Mouse (Mus musculus): ENCODE data around the gene Prim2. TPM values are rescaled to one million over a fixed set of nuclear protein-coding genes. Genes with fewer than 3 reads are reported as not detected.

Gene Prim2
- polyA plus RNA-seq, 1 experiment, result 38.4 TPM

DNA sequence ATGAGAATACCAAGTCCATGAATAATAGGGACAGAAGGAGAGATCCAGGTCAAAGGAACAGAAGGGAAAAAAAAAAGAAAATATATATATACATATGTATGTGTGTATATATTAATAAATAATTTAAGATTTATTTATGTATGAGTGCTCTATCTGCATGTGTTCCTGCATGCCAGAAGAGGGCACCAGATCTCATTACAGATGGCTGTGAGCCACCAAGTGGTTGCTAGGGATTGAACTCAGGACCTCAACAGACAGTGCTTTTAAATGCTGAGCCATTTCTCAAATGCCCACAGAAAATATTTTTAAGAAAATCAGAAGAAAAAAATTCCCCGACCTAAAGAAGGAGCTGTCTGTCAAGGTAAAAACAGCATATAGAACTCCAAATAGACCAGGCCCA lies 72.6 kb downstream of the Prim2 start:
- Histone ChIP-seq H3K9me3 (replicated peaks; ENCODE audit: control insufficient read depth, insufficient read depth, low read length, poor library complexity, severe bottlenecking) (no peaks in the 10 kb centered on the region), H3K36me3 (ENCODE audit: control insufficient read depth, insufficient read depth, low read length, poor library complexity, severe bottlenecking) (no peaks in the 10 kb centered on the region), H3K27ac (ENCODE audit: insufficient read depth, low read length) (no peak overlapping the region), H3K4me1 (ENCODE audit: control insufficient read depth, insufficient read depth, low read length) (no peaks in the 10 kb centered on the region), H3K27me3 (ENCODE audit: control insufficient read depth, insufficient read depth, low read length, poor library complexity, severe bottlenecking) (no peaks in the 10 kb centered on the region), H3K4me3 (ENCODE audit: low read depth, low read length) (no peak overlapping the region), H3K9ac (ENCODE audit: low read depth, poor library complexity, severe bottlenecking) (no peak overlapping the region)
- no peak for TF ChIP-seq POLR2A (IDR thresholded peaks at IDR 0.05; ENCODE audit: insufficient read depth, low read length)
- no peak for TF ChIP-seq CTCF (IDR thresholded peaks at IDR 0.05; ENCODE audit: low read depth, low read length)
- TF ChIP-seq EP300 (IDR thresholded peaks at IDR 0.05; ENCODE audit: insufficient read depth, low read depth, low read length), result no peak

DNA sequence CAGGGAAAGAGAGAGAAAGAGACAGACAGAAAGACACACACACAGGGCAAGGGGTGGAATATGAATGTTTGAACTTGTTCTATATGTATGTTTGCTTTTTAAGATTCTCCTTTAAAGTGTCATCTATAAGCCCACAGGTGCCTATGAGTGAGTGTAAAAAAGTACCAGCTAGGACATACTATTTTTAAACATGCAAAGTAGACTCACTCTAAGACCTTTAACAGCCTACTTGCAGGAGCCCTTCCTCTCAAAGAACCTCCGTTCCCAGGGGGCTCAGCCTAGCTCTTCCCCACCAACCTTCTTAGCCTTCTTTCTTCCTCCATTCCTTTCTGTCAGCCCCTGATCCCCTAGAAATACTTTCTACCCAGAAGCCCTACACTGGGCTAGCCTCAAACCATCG lies 73.7 kb downstream of the Prim2 start:
- H3K27ac ChIP-seq (ENCODE audit: insufficient read depth, low read length), result no peak overlapping the region
- no peaks in the 10 kb centered on the region for H3K9me3 ChIP-seq (replicated peaks; ENCODE audit: control insufficient read depth, insufficient read depth, low read length, poor library complexity, severe bottlenecking)
- no peak overlapping the region for H3K4me3 ChIP-seq (ENCODE audit: low read depth, low read length)
- no peak overlapping the region for H3K9ac ChIP-seq (ENCODE audit: low read depth, poor library complexity, severe bottlenecking)
- no peaks in the 10 kb centered on the region for H3K36me3 ChIP-seq (ENCODE audit: control insufficient read depth, insufficient read depth, low read length, poor library complexity, severe bottlenecking)
- H3K4me1 ChIP-seq (ENCODE audit: control insufficient read depth, insufficient read depth, low read length), result no peaks in the 10 kb centered on the region
- no peak for TF ChIP-seq POLR2A (IDR thresholded peaks at IDR 0.05; ENCODE audit: insufficient read depth, low read length)
- TF ChIP-seq EP300 (IDR thresholded peaks at IDR 0.05; ENCODE audit: insufficient read depth, low read depth, low read length), result no peak
- no peak for TF ChIP-seq CTCF (IDR thresholded peaks at IDR 0.05; ENCODE audit: low read depth, low read length)
- no peaks in the 10 kb centered on the region for H3K27me3 ChIP-seq (ENCODE audit: control insufficient read depth, insufficient read depth, low read length, poor library complexity, severe bottlenecking)

DNA sequence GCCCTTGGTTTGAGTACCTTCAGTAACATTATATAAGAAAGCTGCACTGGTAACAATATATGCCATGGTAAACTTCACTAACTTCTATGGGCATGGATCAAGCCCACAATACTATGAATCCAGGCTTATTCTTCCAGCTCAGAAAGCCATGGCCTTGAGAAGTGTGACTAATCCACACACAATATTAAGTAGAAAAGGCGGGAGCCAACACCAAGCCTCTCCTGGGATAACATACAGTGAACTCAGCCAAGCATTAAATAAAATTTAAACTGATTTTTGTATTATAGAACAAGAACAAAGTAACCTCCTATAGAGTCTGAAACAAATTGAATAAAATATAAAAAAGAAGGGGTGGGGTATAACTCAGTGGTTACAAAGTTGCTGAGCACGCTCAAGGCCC lies 74.6 kb downstream of the Prim2 start:
- H3K27me3 ChIP-seq (ENCODE audit: control insufficient read depth, insufficient read depth, low read length, poor library complexity, severe bottlenecking), result no peaks in the 10 kb centered on the region
- no peak overlapping the region for H3K27ac ChIP-seq (ENCODE audit: insufficient read depth, low read length)
- H3K4me3 ChIP-seq (ENCODE audit: low read depth, low read length), result no peak overlapping the region
- H3K9ac ChIP-seq (ENCODE audit: low read depth, poor library complexity, severe bottlenecking), result no peak overlapping the region
- no peaks in the 10 kb centered on the region for H3K9me3 ChIP-seq (replicated peaks; ENCODE audit: control insufficient read depth, insufficient read depth, low read length, poor library complexity, severe bottlenecking)
- no peaks in the 10 kb centered on the region for H3K4me1 ChIP-seq (ENCODE audit: control insufficient read depth, insufficient read depth, low read length)
- no peak for TF ChIP-seq POLR2A (IDR thresholded peaks at IDR 0.05; ENCODE audit: insufficient read depth, low read length)
- TF ChIP-seq CTCF (IDR thresholded peaks at IDR 0.05; ENCODE audit: low read depth, low read length), result no peak
- TF ChIP-seq EP300 (IDR thresholded peaks at IDR 0.05; ENCODE audit: insufficient read depth, low read depth, low read length), result no peak
- no peaks in the 10 kb centered on the region for H3K36me3 ChIP-seq (ENCODE audit: control insufficient read depth, insufficient read depth, low read length, poor library complexity, severe bottlenecking)

DNA sequence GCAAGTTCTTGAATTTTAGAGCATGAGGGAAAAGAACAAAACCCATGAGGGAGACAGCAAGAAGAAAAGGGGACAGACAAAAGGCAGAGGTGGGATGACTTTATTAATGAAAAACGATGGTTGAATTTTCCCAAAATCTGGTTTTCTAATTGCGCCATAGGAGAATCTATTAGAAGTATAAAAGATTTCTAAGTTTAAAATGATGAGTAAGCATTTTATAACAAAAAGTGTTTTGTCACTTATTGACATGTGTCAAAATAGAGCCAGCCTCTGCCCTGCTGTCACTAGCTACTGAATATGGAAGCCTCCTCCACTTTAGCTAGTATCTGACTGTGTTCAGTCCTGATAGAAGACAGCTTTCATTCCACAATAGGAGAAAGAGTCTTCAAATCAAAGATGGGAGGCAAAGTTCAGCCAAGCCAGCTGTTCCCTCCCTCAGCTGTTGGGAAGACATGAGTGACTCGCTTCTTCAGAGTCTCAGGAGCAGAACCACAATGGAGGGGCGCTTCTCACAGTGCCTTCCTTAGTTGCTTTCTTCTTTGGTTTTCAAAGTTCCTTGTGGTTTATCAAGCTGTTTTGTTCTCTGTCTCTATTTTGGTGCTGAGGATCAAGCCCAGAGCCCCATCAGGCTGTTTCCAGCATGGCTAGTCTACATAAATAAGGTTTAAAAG lies 75.7 kb downstream of the Prim2 start:
- H3K27me3 ChIP-seq (ENCODE audit: control insufficient read depth, insufficient read depth, low read length, poor library complexity, severe bottlenecking), result no peaks in the 10 kb centered on the region
- TF ChIP-seq EP300 (IDR thresholded peaks at IDR 0.05; ENCODE audit: insufficient read depth, low read depth, low read length) (no peak), CTCF (IDR thresholded peaks at IDR 0.05; ENCODE audit: low read depth, low read length) (no peak), POLR2A (IDR thresholded peaks at IDR 0.05; ENCODE audit: insufficient read depth, low read length) (no peak)
- H3K36me3 ChIP-seq (ENCODE audit: control insufficient read depth, insufficient read depth, low read length, poor library complexity, severe bottlenecking), result no peaks in the 10 kb centered on the region
- no peak overlapping the region for H3K27ac ChIP-seq (ENCODE audit: insufficient read depth, low read length)
- H3K9me3 ChIP-seq (replicated peaks; ENCODE audit: control insufficient read depth, insufficient read depth, low read length, poor library complexity, severe bottlenecking), result no peaks in the 10 kb centered on the region
- no peak overlapping the region for H3K4me3 ChIP-seq (ENCODE audit: low read depth, low read length)
- H3K9ac ChIP-seq (ENCODE audit: low read depth, poor library complexity, severe bottlenecking), result no peak overlapping the region
- no peaks in the 10 kb centered on the region for H3K4me1 ChIP-seq (ENCODE audit: control insufficient read depth, insufficient read depth, low read length)

DNA sequence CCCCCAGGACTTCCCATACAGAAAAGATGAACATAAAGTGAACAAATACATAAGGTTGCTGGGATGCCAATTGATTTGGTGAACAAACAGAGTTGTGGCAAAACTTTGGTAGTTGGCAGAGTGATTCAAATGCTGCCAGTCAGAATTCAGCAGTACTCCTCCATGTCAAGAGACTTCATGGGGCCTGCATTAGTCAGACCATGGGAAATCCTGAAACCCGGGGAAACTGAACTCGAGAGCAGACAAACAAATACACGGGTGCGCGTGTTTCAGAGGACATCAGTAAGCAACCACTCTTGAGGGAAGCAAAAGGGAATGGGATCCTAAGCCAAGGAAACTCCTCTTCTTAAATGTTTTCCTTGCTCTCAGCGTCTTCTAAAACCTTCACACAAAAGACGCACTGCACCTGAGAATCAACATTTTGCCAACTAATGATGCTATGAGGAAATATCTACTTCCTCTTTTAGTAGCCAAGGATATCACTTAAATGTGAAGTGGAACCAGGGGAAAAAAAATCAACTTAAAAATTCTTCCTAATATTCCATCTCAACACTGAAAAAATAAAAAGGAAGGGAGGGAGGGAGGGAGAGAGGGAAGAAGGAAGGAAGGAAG lies 77.5 kb downstream of the Prim2 start:
- H3K9ac ChIP-seq (ENCODE audit: low read depth, poor library complexity, severe bottlenecking), result no peak overlapping the region
- no peak overlapping the region for H3K27ac ChIP-seq (ENCODE audit: insufficient read depth, low read length)
- TF ChIP-seq EP300 (IDR thresholded peaks at IDR 0.05; ENCODE audit: insufficient read depth, low read depth, low read length) (no peak), CTCF (IDR thresholded peaks at IDR 0.05; ENCODE audit: low read depth, low read length) (no peak), POLR2A (IDR thresholded peaks at IDR 0.05; ENCODE audit: insufficient read depth, low read length) (no peak)
- no peaks in the 10 kb centered on the region for H3K36me3 ChIP-seq (ENCODE audit: control insufficient read depth, insufficient read depth, low read length, poor library complexity, severe bottlenecking)
- no peaks in the 10 kb centered on the region for H3K27me3 ChIP-seq (ENCODE audit: control insufficient read depth, insufficient read depth, low read length, poor library complexity, severe bottlenecking)
- H3K9me3 ChIP-seq (replicated peaks; ENCODE audit: control insufficient read depth, insufficient read depth, low read length, poor library complexity, severe bottlenecking), result no peaks in the 10 kb centered on the region
- H3K4me1 ChIP-seq (ENCODE audit: control insufficient read depth, insufficient read depth, low read length), result no peaks in the 10 kb centered on the region
- no peak overlapping the region for H3K4me3 ChIP-seq (ENCODE audit: low read depth, low read length)

Measured in ES-Bruce4 (cell line).